Mouse (Mus musculus) left cerebral cortex, postnatal 25 days (tissue): ENCODE data around the gene Map4k3. TPM values are rescaled to one million over a fixed set of nuclear protein-coding genes. Genes with fewer than 3 reads are reported as not detected.
"Not testable (repeated sequence)": the region's sequence is repeated elsewhere in the genome, so short reads cannot be mapped to it uniquely, and the experiment has no call there.

Experiments used
- DNase-seq, 2 experiments: peaks; one replicate each; pipeline ENCODE4 v3.0.0; 2022; ENCODE audit warnings: low spot score in 2 of 2, mixed read lengths in 1 of 2
- intact Hi-C: fragments of 180-260 bp; cut with DNase I; formaldehyde crosslinking; loops from one replicate; pipeline ENCODE4 v1.15.1; 2025
- total RNA-seq, 2 experiments: library from RNA; stranded (reverse); gene quantifications; 2 replicates each; pipeline ENCODE4 v1.2.3; 2021

Map4k3 gene
- total RNA-seq: 10 to 100 TPM; 62.3 to 72.3 TPM

DNA sequence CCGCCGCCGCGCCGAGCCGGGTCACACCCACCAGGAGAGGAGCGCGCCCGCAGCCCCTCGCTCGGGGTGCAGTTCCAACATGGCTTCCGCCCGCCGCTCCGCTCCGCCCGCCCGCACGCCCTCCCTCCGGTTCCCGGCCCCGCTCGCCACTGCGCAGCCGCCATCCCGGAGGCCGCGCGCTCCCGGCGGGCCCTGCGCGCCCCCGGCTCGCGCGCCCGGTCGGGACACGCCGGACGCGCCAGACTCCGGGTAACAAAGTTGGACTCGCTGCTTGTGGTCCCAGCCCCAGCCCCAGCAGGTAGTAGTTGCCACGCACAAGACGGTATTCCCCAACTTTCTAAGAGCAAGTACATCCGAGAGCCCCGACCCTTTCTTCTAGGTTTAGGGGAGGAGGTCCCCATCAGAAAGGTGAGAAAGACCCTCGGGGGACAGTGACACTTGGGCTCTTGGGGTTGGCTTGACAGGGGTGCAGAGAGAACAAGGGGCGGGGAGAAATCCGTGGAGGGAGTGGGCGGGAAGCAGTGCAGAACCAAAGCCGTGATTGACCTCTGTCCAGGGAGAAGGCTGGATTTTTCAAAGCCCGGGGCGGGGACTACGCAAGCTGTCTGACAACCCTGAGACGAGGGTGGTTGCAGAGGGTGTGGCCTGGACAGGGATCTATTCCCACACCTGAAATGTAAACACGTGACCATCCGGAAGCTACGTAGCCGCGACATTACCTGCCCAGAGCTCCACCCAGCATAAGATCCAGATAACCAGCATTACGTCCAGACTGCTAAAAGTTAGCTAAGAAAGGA, at the start of gene Map4k3:
Gene Map4k3 (minus strand): TSS at position 424 of the 797 bp plus-strand sequence.
- intact Hi-C loops: loop anchor here (2.0 to 5.0 kb wide), 6 partner anchors 27 to 254 kb away; partner anchors contain the start of gene Tmem178
- peak; percentile 78 to 82 for DNase-seq

DNA sequence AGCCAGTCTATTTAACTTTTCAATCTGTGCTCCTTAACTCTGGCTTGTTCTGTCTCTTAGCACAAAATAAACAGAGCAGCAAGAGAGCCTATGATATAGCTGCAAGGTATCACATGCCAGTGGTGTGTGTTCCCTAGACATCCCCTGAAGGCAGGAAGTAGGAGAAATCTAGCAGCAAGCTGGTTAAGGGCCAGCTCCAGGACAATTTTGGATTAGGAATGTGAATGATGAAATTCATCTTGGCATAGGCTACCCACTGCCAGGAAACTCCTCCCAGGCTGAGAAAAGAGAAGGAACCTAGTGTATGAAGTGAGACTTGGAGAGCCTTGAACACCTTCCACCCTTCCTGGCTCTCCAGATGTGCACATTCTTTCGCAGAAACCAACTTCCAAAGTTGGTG, 49.3 kb upstream of the Map4k3 start:
- DNase-seq: no peak
- intact Hi-C loops: no loop called here

DNA sequence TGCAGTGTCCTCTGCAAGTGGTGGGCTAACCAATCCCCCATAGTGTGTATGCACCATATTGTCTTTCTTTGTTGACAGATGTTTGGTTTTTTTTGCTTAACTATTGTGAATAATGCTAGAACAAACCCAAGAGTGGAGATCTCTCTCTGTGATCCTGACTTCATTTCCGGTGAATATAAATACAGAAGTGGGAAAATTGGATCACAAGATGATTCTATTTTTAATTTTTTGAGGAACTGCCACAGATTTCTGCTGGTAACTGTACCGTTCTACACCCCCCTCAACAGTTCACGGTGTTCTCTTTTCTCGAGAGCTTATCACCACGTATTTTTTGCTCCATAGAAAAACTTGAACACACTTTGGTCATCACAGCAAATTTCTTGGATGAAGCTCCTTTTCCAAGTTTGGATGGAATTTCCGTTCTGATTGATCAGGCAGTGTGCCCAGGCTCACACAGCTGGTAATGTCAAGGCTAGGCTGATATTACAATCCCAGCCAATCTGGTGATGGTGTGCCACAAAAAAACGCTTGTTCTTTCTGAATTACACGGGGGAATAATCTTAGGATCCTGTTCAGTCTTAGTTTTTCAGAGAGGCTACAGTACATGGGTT, 47.0 kb upstream of the Map4k3 start:
- intact Hi-C loops: loop anchor here (2.0 kb wide), 1 partner anchor 26 kb away; no protein-coding TSS in a partner anchor
- DNase-seq: peak; percentile 37 to 74

DNA sequence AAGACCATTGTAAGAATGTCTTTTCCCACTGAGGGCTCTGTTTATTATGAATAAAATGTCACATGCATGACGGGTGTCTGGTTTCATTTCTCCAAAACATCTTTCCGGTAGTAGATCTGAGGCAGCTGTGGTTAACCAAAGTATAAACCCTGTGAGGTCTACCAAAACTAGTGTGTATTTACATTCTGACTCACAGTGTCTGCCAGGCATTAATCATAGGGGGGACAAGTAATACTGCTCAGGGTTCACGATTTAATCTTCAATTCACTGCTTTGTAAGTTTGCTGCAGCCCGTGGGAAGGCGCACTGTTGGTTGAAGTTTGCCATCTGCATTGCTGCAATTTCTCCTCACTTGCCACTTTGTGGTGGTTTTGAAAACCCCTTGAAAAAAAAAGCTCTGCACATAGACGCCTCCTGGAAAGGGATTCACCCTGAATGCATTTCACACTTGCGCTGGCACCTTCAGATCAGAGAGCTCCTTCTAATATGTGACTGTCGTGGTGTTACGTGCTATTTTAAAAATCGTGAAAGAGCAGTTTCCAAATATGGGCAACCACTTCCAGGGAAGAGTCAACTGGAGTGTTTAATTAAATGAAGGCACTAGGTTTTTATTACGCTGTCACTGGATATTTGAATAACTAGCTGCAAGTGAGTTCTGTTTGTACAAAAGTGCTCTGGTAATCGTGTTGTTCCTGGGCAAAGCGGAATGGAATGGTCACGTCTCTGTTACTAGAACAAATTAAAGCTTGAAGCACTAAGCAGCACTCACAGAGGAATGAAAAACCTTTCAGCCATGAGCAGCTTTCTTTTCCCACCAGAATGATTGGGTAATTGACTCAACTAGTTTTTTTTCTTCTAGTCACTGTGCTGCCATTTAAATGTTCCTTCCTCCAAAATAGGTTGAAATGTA, 44.5 kb upstream of the Map4k3 start:
- intact Hi-C loops: loop anchor here (5.0 kb wide), 1 partner anchor 45 kb away; the partner anchor contains the start of gene Map4k3
- peak; percentile 24 to 70 for DNase-seq

DNA sequence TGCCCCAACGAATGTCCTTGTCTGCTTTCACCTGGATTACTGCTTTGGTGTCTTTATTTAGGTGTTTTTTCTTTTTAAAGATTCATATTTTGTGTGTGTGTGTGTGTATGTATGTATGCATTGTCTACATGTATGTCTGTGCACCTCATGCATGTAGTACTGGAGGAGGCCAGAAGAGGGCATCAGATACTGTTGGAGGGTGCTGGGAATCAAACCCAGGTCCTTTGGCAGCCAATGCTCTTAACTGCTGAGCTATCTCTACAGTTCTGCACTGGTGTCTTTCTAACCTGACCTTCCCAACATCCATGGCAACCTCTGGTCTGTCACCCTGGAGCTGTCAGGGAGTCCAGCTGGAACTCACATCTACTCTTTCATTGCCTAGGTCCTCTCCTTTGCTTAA, 41.8 kb upstream of the Map4k3 start:
- intact Hi-C loops: loop anchor here (5.0 kb wide), 1 partner anchor 43 kb away; the partner anchor contains the start of gene Map4k3
- no peak for DNase-seq

DNA sequence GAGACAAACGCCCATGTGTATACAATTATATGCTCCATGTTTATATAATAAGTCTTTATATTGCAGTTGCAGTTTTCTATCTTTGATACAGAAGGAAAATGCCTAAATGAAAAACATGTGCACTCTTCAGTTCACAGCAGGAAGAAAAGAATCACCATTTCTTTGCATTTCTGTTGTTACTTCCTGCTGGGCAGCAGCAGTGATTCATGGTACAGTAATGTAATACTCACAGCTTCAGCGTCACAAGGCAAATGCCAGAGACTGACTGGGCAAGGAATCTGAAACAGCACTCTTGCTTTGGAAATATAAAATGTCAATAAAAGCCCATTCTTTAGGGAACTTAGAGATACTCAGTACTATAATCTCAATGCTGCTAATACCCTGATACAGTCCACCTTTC, 36.9 kb upstream of the Map4k3 start:
- peak in 1 of 2 experiments; percentile 56 for DNase-seq

DNA sequence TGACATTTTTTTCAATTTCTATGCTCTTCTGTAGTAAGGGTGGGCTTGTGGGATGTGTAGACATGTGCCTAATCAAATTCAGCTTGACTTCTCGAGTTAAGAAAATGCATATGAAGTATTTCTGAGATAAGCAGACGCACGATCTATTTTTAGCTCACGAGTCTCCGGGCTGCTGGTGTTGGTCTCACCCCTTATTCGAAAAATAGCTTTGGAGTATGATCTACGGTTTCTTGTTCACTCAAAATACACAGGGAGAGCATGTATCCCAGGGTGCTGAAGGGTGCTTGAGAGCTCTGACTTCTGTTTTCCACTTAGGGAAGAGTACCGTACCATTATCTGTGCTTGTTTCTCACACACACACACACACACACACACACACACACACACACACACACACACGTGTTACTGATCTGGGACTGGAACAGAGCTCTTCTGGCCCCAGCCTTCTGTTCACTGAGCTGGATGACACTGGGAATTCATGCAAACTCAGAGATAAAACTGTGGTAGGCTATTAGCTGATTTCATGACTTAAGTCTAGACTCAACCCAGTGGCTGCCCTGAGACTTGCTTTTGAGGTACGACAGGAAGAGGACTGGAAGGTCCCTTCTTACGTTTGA, 34.9 kb upstream of the Map4k3 start:
- peak in 1 of 2 experiments; percentile 44 for DNase-seq
- intact Hi-C loops: no loop called here

More for the DNA sequence above, 36.9 kb upstream of the Map4k3 start:
- intact Hi-C loops: no loop called here

DNA sequence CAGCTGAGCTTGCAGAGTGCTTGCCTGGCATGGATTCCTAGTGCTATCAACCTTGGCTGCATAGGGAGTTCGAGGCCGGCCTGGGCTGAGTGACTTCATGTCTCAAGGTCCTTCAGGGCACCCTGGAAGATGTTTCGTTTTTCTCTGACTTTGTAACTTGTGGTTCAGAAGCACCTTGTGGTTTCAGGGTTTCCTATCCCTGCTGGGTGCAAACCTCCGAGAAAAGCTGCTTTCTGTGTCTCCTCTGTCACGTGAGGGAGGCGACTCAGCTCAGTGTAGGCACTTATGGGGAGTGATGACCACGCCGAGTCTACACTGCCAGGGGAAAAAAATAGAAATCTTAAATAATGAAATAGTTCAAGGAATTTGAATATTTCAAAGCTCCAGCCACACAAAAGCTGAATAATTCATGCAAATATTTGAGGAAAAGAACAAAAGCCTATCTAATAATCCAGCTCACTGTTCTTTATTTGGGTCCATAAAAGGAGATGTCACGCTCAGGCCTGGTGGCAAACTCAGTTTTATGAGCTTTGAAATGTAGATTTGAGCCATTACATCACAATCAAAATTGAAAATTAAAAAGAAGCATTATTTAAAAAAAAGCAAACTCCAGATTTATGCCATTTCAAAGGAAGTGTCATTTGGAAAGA, 34.2 kb upstream of the Map4k3 start:
- intact Hi-C loops: no loop called here
- peak in 1 of 2 experiments; percentile 11 for DNase-seq

DNA sequence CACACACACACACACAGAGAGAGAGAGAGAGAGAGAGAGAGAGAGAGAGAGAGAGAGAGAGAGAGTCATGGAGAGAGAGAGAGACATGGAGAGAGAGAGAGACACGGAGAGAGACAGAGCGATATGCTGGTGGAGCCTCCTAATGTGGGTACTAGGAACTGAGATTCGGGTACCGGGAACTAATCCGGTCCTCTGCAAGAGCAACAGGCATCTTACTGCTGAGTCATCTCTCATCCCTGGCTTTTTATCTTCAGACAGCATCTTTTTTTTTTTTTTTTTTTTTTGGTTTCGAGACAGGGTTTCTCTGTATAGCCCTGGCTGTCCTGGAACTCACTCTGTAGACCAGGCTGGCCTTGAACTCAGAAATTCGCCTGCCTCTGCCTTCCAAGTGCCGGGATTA, 32.9 kb upstream of the Map4k3 start:
- intact Hi-C loops, DNase-seq: not testable (repeated sequence)

DNA sequence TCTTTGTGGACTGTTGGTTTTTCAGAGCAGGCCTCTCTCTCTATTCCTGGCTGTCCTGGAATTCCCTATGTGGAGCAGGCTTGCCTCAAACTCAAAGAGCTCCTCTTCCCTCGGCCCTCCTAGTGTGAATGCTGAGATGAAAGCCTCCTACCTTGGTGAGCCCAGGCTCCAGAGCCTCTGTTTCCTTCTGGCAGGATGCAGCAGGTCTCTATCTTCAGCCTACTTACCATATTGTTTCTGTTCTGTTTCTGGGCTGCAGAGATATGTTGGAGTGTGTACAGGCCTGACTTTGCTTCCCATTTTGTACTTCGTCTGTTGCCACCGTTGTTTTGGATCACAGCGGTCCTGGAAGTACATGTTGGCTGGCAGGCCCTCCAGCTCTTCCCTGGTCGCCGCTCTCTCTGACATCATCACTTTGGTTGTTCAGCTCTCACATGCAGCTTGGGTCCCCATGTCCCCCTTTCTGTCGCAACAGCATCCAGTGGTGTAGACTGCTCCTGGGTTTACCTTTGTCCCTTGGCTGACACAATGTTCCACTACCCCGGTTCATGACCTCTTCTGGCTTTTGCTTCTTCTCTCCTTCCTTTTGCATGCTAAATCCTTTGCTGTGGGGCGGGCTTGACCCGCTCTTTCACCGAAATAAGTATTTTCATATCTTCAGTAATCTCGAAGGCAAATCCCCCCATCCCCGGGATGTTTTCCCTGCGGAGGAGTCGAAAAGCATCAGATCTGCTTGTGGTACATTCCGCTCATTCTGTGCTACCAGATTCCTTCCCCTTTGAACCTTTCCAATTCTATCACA, 32.3 kb upstream of the Map4k3 start:
- peak; percentile 21 to 83 for DNase-seq
- intact Hi-C loops: loop anchor here (1.0 kb wide), 1 partner anchor 41 kb away; no protein-coding TSS in a partner anchor

DNA sequence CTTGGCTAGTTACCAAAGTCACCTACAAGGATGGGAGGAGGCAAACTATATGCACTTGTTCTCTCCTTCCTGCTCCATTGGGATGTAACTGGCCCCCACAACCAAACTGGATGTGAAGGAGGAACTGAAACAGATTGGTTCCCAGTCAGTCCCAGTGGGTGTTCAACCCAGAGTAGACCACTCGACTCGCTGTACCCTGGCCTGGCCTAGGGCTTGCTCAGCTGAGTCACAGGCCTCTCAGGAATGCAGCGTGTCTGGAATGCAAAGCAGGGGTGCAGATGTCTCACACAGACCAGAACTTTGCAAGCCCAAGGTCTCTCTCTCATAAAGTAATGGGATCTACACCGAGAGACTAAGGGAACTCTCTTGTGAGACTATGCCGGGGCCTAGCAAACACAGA, 27.8 kb upstream of the Map4k3 start:
- DNase-seq: no peak
- intact Hi-C loops: no loop called here

DNA sequence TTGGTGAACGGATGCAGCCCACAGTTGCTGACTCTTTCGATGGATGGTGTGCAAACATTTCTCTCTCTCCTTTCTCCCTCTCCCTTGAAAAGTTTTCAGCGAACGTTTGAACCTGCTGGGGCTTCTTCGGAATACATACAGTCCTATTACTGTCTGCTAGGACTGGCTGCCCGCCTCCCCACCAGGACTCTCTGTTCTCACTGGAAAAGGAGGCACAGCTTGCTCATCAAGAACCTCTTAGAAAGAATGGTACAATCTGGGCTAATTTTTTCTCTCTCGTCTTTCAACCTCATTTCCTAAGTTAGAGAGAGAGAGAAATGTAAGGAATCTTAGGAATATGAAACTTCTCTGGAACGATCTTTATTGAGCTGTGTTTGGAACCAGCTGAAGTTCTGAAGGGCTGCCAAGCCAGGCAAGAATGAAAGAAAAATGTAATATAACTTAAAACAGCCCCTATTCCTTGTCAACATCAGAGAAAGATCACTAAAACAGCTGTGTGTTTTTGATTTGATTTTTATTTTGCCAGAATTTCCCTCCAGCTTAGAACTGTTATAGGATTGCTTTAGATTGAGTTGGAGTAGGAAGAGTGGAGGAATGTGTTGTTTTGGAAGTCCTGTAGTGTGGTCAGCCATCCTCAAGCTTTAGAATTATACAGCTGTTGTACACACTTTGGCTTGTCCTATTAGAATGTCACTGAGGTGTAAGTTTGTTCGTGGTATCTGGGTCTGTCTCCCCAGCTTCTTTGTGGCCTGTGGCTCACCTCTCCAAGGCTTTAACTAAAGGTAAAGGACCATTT, 27.0 kb upstream of the Map4k3 start:
- intact Hi-C loops: loop anchor here (2.0 kb wide), 1 partner anchor 26 kb away; the partner anchor contains the start of gene Map4k3
- peak in 1 of 2 experiments; percentile 32 for DNase-seq

DNA sequence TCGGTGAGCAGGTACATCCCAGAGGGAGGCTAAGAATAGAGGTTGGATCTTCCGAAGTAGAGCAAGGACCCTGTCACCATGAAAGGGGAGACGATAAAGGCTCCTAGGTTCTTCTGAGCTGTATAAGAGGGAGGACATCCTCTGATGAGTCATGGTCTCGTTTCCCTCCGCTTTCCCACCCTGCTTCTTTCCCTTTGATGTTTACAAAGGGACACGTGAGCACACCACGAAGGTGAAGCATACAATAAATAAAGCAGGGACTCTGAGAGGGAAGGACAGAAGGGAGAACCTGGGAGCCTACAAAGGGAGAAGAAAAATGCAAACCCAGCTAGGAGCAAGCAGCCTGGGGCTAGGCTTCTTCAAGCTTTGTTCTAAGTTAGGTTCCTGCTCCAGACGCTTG, 26.3 kb upstream of the Map4k3 start:
- intact Hi-C loops: loop anchor here (2.0 kb wide), 1 partner anchor 26 kb away; the partner anchor contains the start of gene Map4k3
- no peak for DNase-seq

DNA sequence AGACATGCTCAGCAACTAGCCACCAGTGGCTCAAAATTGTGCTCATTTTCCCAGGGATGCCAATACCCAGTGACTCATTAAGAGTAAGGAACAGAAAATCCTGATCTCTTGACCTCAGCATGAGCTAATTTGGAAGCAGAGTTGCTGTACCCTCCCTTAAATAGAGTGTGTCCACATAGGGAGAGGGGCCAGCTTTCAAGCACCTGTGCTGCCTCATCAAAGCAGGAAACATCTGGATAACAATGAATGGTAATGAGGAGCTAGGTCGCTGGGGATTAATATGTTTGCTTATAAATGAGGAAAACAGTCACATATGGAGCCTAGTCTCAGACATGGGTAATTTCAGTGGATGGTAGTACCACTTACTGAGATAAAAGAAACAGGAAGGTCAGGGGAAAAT, 24.2 kb upstream of the Map4k3 start:
- intact Hi-C loops: no loop called here

DNA sequence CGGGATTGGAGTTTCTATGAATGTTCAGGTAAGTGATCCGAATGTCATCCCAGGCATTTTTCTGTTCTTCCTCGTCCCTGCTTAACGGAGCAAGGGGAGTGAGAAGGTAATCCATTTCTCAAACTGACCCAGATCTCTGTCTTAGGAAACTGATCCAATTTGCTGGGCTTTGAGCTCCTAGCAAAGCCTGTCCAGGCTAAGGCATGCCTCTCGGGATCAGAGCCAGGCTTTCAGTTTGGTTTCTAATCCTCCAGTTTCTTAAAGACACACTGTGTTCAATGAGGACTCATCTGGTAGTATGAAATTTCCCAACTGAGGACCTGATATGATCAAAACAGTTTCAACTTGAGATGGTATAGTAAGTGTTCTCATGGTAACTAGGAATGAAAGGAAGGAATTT, 11.1 kb upstream of the Map4k3 start:
- intact Hi-C loops: no loop called here
- no peak for DNase-seq

More for the DNA sequence above, 24.2 kb upstream of the Map4k3 start:
- DNase-seq: no peak

DNA sequence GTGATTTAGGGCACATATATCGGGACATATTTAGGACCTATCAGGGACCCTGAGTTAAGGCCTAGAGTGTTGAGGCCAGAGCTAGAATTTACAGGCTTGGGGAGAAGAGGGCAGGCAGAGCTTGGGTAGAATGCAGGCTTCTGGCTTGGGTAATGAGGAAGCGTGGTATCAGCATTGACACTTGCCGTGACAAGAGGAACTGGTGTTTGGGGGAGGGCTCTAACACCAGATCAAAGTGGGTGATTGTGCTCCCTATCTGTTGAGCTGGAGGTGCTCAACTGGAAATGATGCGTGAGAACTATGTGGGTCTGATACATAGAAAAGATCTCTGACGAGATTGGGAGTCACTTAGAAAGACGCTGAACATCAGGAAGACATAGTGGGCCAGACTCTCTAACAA, 6.4 kb upstream of the Map4k3 start:
- DNase-seq: no peak
- intact Hi-C loops: no loop called here

DNA sequence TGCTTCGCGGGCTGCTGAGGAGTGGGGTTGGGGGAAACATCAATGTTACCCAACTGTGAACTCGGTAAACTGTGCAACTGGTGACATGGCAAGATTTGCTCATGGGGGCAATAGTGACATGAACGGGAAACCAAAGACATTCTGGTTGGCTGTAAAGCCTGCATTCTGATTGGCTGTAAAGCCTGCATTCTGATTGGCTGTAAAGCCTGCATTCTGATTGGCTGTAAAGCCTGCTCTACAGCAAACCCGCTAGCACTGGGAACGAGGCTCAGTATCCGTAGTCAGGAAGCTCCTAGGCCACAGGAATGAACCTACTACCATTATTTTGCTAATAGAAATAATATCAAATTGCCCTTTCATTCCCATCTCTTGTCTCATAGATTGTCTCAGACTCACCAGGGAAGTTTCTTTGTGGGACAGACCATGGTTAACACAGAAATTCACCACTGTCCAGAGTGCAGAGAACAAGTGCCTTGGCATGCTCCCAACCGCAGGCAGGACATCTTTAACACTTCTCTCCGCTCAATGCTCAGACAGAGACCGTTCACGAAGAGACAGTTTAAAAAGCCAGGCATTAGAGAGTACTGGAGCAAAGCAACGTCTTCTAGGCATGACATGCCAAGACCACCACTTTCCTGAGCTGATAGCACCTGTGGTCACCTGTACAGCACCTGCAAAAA, 5.0 kb upstream of the Map4k3 start:
- intact Hi-C loops: no loop called here
- DNase-seq: no peak
